Mouse (Mus musculus) gastrocnemius, postnatal 36 days (tissue): ENCODE measurements at regions not wholly inside any gene's neighbourhood (a gene's known extent, or its start where the extent isn't known, plus 50 kb on each side); places are given as distances from the start of the nearest gene placed in this dataset.

Source experiments
- DNase-seq, 2 experiments: peaks; one replicate each; pipeline ENCODE4 v3.0.0; 2022
- intact Hi-C: fragments of 180-260 bp; cut with DNase I; formaldehyde crosslinking; loops from one replicate; pipeline ENCODE4 v1.15.1; 2025

GRCm38 (mm10) chr8:95983690-95984089 lies 95.3 kb upstream of the Got2 start:
- DNase-seq, result no peak
- intact Hi-C loops, result no loop called here

- intact Hi-C loops, result no loop called here
- no peak for DNase-seq
These were observed 92.1 kb upstream of the Got2 start for GRCm38 (mm10) chr8:95980405-95980804.

DNA sequence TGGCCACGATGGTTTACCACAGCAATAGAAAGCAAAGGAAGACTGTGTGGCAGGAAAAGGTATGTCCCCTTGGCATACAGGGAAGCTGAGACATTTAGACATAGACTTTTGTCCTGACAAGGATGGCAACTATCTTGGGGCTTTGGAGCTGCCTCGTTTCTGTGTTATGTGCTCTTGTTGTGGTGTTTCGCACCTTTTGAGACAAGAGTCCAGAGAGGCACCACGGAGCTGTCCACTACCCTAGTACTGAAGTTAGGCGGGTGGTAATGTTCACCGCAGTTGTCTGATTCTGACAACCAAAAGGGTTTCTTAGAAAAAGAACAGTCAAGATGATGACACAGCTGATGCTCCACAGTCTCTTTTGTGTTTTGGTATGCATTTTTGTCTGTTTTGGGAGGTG lies 90.9 kb upstream of the Got2 start:
- DNase-seq, result no peak
- intact Hi-C loops, result no loop called here

DNA sequence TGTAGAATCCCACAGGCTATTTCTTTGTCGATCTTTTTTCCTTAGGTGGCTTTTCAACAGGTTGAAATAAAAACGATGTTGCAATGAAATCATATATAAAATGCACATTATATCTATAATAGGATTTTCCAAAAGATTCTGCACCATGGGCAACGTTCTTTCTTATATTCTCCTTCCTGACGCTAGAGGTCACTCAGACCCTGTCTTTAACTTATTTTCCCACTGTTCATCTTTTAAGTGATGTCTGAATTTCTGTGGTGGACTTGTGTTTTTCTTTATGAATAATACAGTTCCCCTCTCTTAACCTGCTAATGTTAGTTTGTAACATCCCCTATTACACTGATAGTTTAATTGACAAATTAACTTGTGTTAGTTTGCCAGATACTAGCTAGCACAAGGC lies 86.5 kb upstream of the Got2 start:
- no peak for DNase-seq
- intact Hi-C loops, result no loop called here

- DNase-seq, result no peak
- intact Hi-C loops, result no loop called here
These were observed 85.9 kb upstream of the Got2 start for GRCm38 (mm10) chr8:95974231-95974630.

- intact Hi-C loops, result no loop called here
- no peak for DNase-seq
These were observed 85.2 kb upstream of the Got2 start for GRCm38 (mm10) chr8:95973571-95973970.

- intact Hi-C loops, result no loop called here
These were observed 80.5 kb upstream of the Got2 start for GRCm38 (mm10) chr8:95968828-95969227.

DNA sequence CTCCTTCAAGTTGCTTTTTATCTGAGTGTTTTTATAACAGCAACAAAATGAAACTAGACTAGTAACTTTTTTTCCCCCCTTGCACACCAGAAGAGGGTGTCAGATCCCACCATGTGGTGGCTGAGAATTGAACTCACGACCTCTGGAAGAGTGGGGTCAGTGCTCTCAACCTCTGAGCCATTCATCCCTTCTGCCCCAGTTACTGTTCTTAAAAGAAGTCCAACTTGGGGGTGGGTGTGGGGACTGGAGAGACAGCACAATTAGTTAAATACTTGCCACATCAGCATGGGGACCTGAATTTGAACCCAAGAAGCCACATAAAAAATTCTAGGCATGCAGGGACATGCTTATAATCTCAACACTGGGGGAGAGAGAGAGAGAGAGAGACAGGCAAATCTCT lies 78.1 kb upstream of the Got2 start:
- DNase-seq, result no peak
- intact Hi-C loops, result no loop called here

More at GRCm38 (mm10) chr8:95968828-95969227, 80.5 kb upstream of the Got2 start:
- DNase-seq, result no peak

GRCm38 (mm10) chr8:95952257-95952656 lies 63.9 kb upstream of the Got2 start:
- intact Hi-C loops, result no loop called here
- no peak for DNase-seq

GRCm38 (mm10) chr8:95951794-95952193 lies 63.4 kb upstream of the Got2 start:
- peak in 1 of 2 experiments; percentile 21 for DNase-seq
- intact Hi-C loops, result no loop called here
